Mouse (Mus musculus): ENCODE results near the gene Arl8a. TPM values are rescaled to one million over a fixed set of nuclear protein-coding genes. Genes with fewer than 3 reads are reported as not detected.

The Arl8a gene
- polyA plus RNA-seq, 1 experiment from 2014 or later, result 46.3 TPM

GRCm38 (mm10) chr1:135204196-135205126 is 57.8 kb downstream of the Arl8a start:
- no peak for TF ChIP-seq CTCF (IDR thresholded peaks at IDR 0.05; ENCODE audit: low read depth)
- Histone ChIP-seq H3K4me3 (ENCODE audit: low read depth, low read length) (no peak overlapping the region), H3K4me2 (no peak overlapping the region), H3K27ac (ENCODE audit: low read depth) (no peak overlapping the region), H3K27me3 (ENCODE audit: insufficient read depth, low read length) (no peaks in the 10 kb centered on the region), H3K9me3 (ENCODE audit: low read depth, low read length) (no peaks in the 10 kb centered on the region), H3K36me3 (ENCODE audit: insufficient read depth) (no peaks in the 10 kb centered on the region), H3K4me1 (ENCODE audit: insufficient read depth) (peaks cover 2% of the 10 kb centered on the region; the same call in 1 of the 2 replicates), H3K9ac (no peak overlapping the region)
- ATAC-seq (ENCODE audit: insufficient read depth), result no peak
- peak; percentile 20 for DNase-seq
- WGBS, result 21% methylated on average over 12 of the region's 12 CpGs

- Histone ChIP-seq H3K4me1 (ENCODE audit: insufficient read depth) (no peaks in the 10 kb centered on the region; the same call in 1 of the 2 replicates), H3K27me3 (ENCODE audit: insufficient read depth, low read length) (no peaks in the 10 kb centered on the region), H3K9ac (no peak overlapping the region), H3K4me3 (ENCODE audit: low read depth, low read length) (no peak overlapping the region), H3K9me3 (ENCODE audit: low read depth, low read length) (no peaks in the 10 kb centered on the region), H3K4me2 (no peak overlapping the region), H3K36me3 (ENCODE audit: insufficient read depth) (no peaks in the 10 kb centered on the region), H3K27ac (ENCODE audit: low read depth) (no peak overlapping the region)
- ATAC-seq (ENCODE audit: insufficient read depth) (no peak), DNase-seq (no peak)
- WGBS, result 60% methylated on average over 4 of the region's 4 CpGs
- no peak for TF ChIP-seq CTCF (IDR thresholded peaks at IDR 0.05; ENCODE audit: low read depth)
Observed at GRCm38 (mm10) chr1:135205257-135205656, 58.6 kb downstream of the Arl8a start.

Other genes with a start within 250 kb of the Arl8a start
- gene Ppp1r12b, start 190.9 kb upstream of the Arl8a start, polyA plus RNA-seq (2014; fragmentation: Nextera tagmentation; extraction: Ambion mirVana), result 11.5 and 12.9 TPM in 2 replicates
- 32.6 and 36.4 TPM in 2 replicates for gene Ube2t, start 184.3 kb upstream of the Arl8a start, polyA plus RNA-seq (2014; fragmentation: Nextera tagmentation; extraction: Ambion mirVana)
- 11.1 and 12.0 TPM in 2 replicates for gene Lgr6, start 41.5 kb upstream of the Arl8a start, polyA plus RNA-seq (2014; fragmentation: Nextera tagmentation; extraction: Ambion mirVana)
- gene Ptpn7, start 14.1 kb upstream of the Arl8a start, polyA plus RNA-seq (2014; fragmentation: Nextera tagmentation; extraction: Ambion mirVana), result 2.3 and 2.8 TPM in 2 replicates
- not detected in 2 replicates for gene Gpr37l1, start 20.9 kb downstream of the Arl8a start, polyA plus RNA-seq (2014; fragmentation: Nextera tagmentation; extraction: Ambion mirVana)
- 12.3 and 13.5 TPM in 2 replicates for gene Elf3, start 111.7 kb downstream of the Arl8a start, polyA plus RNA-seq (2014; fragmentation: Nextera tagmentation; extraction: Ambion mirVana)
- gene Rnpep, start 137.3 kb downstream of the Arl8a start, polyA plus RNA-seq (2014; fragmentation: Nextera tagmentation; extraction: Ambion mirVana), result 96.6 and 99.2 TPM in 2 replicates
- gene Timm17a, start 167.0 kb downstream of the Arl8a start, polyA plus RNA-seq (2014; fragmentation: Nextera tagmentation; extraction: Ambion mirVana), result 177 and 189 TPM in 2 replicates
- gene Lmod1, start 178.0 kb downstream of the Arl8a start, polyA plus RNA-seq (2014; fragmentation: Nextera tagmentation; extraction: Ambion mirVana), result 3.1 and 3.8 TPM in 2 replicates
- gene Shisa4, start 228.4 kb downstream of the Arl8a start, polyA plus RNA-seq (2014; fragmentation: Nextera tagmentation; extraction: Ambion mirVana), result 26.1 and 31.2 TPM in 2 replicates

Measured in lung, embryonic 14.5 days (tissue).